ENCODE assay signal across 21 mouse cellular contexts in the genomic region with DNA sequence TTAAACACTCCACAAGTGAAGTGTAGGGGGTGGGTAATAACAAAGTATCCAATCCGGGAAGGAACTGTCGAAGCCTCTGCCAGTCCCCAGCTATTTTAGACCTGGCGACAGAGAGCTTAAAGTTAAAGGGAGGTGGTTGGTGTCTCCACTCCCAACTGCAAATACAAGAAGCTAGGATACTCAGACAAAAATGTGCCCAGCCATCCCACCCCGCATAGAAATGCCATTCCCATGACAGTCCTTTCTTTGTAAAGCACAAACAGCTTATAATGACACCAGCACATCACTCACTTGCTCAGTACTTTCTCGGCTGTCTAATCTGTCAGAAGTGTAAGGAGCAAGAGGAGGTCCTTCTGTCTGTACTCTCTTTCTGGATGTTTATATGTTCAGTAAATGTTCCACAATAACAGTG.
DNase-seq lines count a peak whose midpoint lies in the region; ATAC-seq and TF ChIP-seq lines count a peak whose summit lies in the region.
"Had no signal": no experiment of that assay in that cellular context is flagged by ENCODE, and none has a peak within 500 bp of the region (broad histone marks: within the 10 kb centered on the region; RNA-seq: fewer than 3 reads in every experiment).

No protein-coding gene starts in this region.

- H3K27ac ChIP-seq in forebrain, postnatal 0 days (ENCODE audit: low read depth, low read length) = 0 out of 2 replicates have a peak overlapping the region, but pooled peaks have one; percentile 4
- H3K27ac ChIP-seq in forebrain, embryonic 16.5 days (ENCODE audit: low read length) = no peak overlapping the region
- H3K27ac ChIP-seq in heart, embryonic 13.5 days (replicated peaks) = peak overlapping the region; percentile 69
- H3K27ac ChIP-seq: hindbrain, embryonic 12.5 days; liver, embryonic 14.5 days; neural tube, embryonic 15.5 days had no signal

- H3K4me1 ChIP-seq in forebrain, postnatal 0 days (ENCODE audit: insufficient read depth) = no peaks in the 10 kb centered on the region
- no peaks in the 10 kb centered on the region for H3K4me1 ChIP-seq in forebrain, embryonic 16.5 days (replicated peaks; ENCODE audit: control insufficient read depth, insufficient read depth, low read length)
- H3K4me1 ChIP-seq in heart, embryonic 13.5 days = peaks cover 24% of the 10 kb centered on the region
- H3K4me1 ChIP-seq: hindbrain, embryonic 12.5 days; neural tube, embryonic 15.5 days had no signal

- H3K9ac ChIP-seq in forebrain, postnatal 0 days = no peak overlapping the region
- no peak overlapping the region for H3K9ac ChIP-seq in forebrain, embryonic 16.5 days (replicated peaks; ENCODE audit: low read depth, low read length)
- no peak overlapping the region for H3K9ac ChIP-seq in heart, embryonic 13.5 days
- H3K9ac ChIP-seq: hindbrain, embryonic 12.5 days; liver, embryonic 14.5 days; neural tube, embryonic 15.5 days had no signal

- ATAC-seq in forebrain, postnatal 0 days = no peak; the same call in 1 of the 2 replicates
- ATAC-seq in forebrain, embryonic 16.5 days = no peak
- ATAC-seq in heart, embryonic 13.5 days (ENCODE audit: extremely low read depth, insufficient number of reproducible peaks, low FRiP score, low TSS enrichment) = peak; percentile 31; the same call in 1 of the 2 replicates
- ATAC-seq: activated CD4-positive, CD25-positive, alpha-beta regulatory T cell, adult 4 months; CD4-positive, CD25-positive, alpha-beta regulatory T cell, adult 4 months; midbrain, embryonic 16.5 days had no signal

- no peak for DNase-seq in forebrain, postnatal 0 days
- DNase-seq in heart, postnatal 4 days = no peak
- peak; percentile 45 for DNase-seq in brain, adult 2 months (ENCODE audit: low read depth, low spot score)
- peak; percentile 5 for DNase-seq in lung, postnatal 14 days
- no peak for DNase-seq in gastrocnemius, postnatal 10 days
- DNase-seq: adrenal gland, postnatal 10 days; cerebellum, adult 11-12 months; cerebellum, postnatal 14 days; embryo, embryonic 11 days; gastrocnemius, postnatal 36 days; kidney, adult 18-20 months; kidney, postnatal 10 days; thymus, postnatal 25 days had no signal

- H3K9me3 ChIP-seq in forebrain, postnatal 0 days (ENCODE audit: low read length) = no peaks in the 10 kb centered on the region
- no peaks in the 10 kb centered on the region for H3K9me3 ChIP-seq in forebrain, embryonic 16.5 days (ENCODE audit: control insufficient read depth, low read length)
- H3K9me3 ChIP-seq in heart, embryonic 13.5 days = no peaks in the 10 kb centered on the region
- H3K9me3 ChIP-seq: hindbrain, embryonic 12.5 days; neural tube, embryonic 15.5 days had no signal

- TF ChIP-seq CTCF in forebrain, postnatal 0 days (IDR thresholded peaks at IDR 0.05; ENCODE audit: low read depth) = no peak

- no peak overlapping the region for H3K4me3 ChIP-seq in forebrain, postnatal 0 days (ENCODE audit: low read depth, low read length)
- no peak overlapping the region for H3K4me3 ChIP-seq in forebrain, embryonic 16.5 days (replicated peaks; ENCODE audit: low read length)
- H3K4me3 ChIP-seq in heart, embryonic 13.5 days = no peak overlapping the region
- H3K4me3 ChIP-seq: hindbrain, embryonic 12.5 days; neural tube, embryonic 15.5 days had no signal

- H3K4me2 ChIP-seq in forebrain, postnatal 0 days (ENCODE audit: low read depth) = no peak overlapping the region
- no peak overlapping the region for H3K4me2 ChIP-seq in forebrain, embryonic 16.5 days (ENCODE audit: low read length)
- peak overlapping the region; percentile 42 for H3K4me2 ChIP-seq in heart, embryonic 13.5 days
- H3K4me2 ChIP-seq: hindbrain, embryonic 12.5 days; neural tube, embryonic 15.5 days had no signal

- no peaks in the 10 kb centered on the region for H3K27me3 ChIP-seq in forebrain, postnatal 0 days (ENCODE audit: insufficient read depth, low read length)
- no peaks in the 10 kb centered on the region for H3K27me3 ChIP-seq in forebrain, embryonic 16.5 days (replicated peaks; ENCODE audit: control insufficient read depth, insufficient read depth, low read length)
- H3K27me3 ChIP-seq in heart, embryonic 13.5 days (replicated peaks) = no peaks in the 10 kb centered on the region
- H3K27me3 ChIP-seq: hindbrain, embryonic 12.5 days; neural tube, embryonic 15.5 days had no signal

- H3K36me3 ChIP-seq in forebrain, postnatal 0 days (ENCODE audit: insufficient read depth) = no peaks in the 10 kb centered on the region
- H3K36me3 ChIP-seq in forebrain, embryonic 16.5 days (ENCODE audit: control insufficient read depth, insufficient read depth) = no peaks in the 10 kb centered on the region
- H3K36me3 ChIP-seq in heart, embryonic 13.5 days = no peaks in the 10 kb centered on the region
- H3K36me3 ChIP-seq: hindbrain, embryonic 12.5 days; neural tube, embryonic 15.5 days had no signal

- 73% methylated on average over 5 of the region's 5 CpGs for whole genome bisulfite sequencing in forebrain, postnatal 0 days
- WGBS in forebrain, embryonic 16.5 days = 75% methylated on average over 5 of the region's 5 CpGs
- 23% methylated on average over 5 of the region's 5 CpGs for WGBS in heart, embryonic 13.5 days

Comparison
In these comparisons a context has a peak if more than half of its experiments do, and no peak if none do; other contexts are left out.
1. DNase-seq: peak in brain, adult 2 months (single experiment) and lung, postnatal 14 days (single experiment); none in forebrain, postnatal 0 days (single experiment), heart, postnatal 4 days (single experiment) and gastrocnemius, postnatal 10 days (single experiment).